Mouse (Mus musculus): ENCODE measurements around the gene Gm34653. TPM values are rescaled to one million over a fixed set of nuclear protein-coding genes. Genes with fewer than 3 reads are reported as not detected.

Gm34653 gene
- total RNA-seq, 2 experiments from 2014 or later = not detected

DNA sequence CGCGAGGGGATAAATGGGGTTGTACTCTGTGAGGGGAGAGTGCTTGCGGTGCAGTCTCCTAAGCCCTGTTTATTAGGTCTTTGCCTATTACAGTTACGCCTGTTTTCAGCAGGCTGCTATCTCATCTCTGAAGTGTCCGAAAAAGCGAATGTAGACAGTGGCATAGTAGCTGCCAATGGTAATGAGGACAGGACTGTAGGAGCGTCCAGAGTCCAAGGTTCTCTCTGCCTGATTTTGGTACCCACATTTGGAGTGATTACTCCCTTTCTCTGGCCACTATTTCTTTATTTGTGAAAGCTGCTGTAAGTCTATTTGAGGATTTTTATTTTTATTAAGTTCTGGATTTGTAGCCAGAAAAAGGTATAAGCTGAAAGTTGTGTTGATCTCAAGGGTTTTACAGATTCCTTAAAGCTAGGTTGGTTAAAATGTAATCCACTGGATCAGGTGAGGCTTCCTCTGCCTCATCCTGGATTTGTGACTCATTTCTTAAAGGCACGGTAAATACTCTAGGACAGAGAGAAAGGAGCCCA is 42.1 kb downstream of the Gm34653 start, which contains the start of gene Psmd5:
Gene Psmd5 (minus strand): TSS at position 153 of the 530 bp plus-strand sequence.
- intact Hi-C loops (cut with DNase I) = no loop called here

GRCm38 (mm10) chr2:34880054-34880453 is 47.2 kb downstream of the Gm34653 start:
- intact Hi-C loops (cut with DNase I) = no loop called here
- no peak for DNase-seq (ENCODE audit: low spot score)

More for the DNA sequence above, 42.1 kb downstream of the Gm34653 start, which contains the start of gene Psmd5:
- no peak for DNase-seq (ENCODE audit: low spot score)

DNA sequence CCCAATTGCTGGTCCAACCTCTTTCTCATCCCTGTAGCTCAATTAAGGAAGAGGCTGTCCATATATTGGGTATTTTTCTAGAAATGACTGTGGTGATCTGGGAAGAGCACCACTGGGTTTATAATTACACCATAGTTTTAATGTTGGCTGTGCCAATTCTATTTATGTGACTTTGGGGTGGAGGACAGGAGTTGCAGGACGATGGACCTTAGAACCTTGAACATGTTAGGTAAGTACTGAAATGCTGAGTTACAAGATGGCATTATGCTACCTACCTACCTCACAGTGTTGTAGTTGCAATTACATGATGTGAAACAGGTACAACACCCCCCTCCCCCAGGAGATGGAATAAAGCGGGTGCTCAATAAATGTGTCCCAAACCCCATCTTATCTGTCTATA is 50.0 kb downstream of the Gm34653 start:
- no peak for DNase-seq (ENCODE audit: low spot score)
- intact Hi-C loops (cut with DNase I) = no loop called here

DNA sequence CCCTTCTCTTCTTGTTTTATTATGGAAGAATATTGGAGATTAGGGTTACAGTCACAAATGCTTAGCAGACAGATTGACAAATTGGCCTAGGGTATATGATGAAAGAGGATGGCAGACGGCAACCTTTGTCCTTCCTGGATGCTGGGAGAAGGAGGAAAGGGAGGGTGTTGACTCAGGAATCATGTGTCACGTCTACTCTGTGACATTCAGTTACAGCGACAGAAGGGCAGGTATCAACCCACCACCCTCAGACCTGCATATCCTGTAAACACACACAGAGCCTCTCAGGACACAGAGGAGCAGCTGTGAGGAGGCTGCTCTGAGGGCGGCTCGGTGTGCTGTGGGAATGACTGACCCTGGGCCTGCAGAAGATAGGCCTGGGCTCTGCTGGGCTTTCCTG is 50.4 kb downstream of the Gm34653 start:
- DNase-seq (ENCODE audit: low spot score) = no peak
- intact Hi-C loops (cut with DNase I) = no loop called here

DNA sequence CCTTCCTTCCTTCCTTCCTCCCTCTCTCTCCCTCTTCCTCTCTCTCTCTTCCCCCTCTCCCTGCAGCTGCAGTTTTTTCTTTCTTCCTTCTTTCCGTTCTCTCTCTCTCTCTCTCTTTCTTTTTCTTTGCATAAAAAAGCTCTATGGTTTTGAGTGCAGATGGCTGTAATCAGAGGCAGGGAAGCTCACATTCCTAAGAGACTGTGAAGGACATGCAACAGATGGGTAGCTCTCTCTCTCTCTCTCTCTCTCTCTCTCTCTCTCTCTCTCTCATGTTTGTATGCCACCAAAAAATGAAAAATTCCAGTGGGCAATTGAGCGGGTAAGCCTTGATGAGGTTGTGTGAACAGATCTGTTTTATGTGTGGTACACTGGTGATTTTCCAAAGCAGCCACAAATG is 51.4 kb downstream of the Gm34653 start:
- intact Hi-C loops (cut with DNase I) = no loop called here

More for the DNA sequence above, 51.4 kb downstream of the Gm34653 start:
- no peak for DNase-seq (ENCODE audit: low spot score)

Other genes starting within 250 kb of the Gm34653 start
- 10 to 100 TPM; 35.6 to 38.0 TPM for gene Gapvd1, start 77.8 kb upstream of the Gm34653 start, total RNA-seq (2021)
- 100 to 1,000 TPM; 686 to 854 TPM for gene Hspa5, start 61.0 kb upstream of the Gm34653 start, total RNA-seq (2021)
- 10 to 100 TPM; 11.3 to 15.5 TPM for gene Rabepk, start 33.1 kb upstream of the Gm34653 start, total RNA-seq (2021)
- gene Fbxw2, start 6.7 kb upstream of the Gm34653 start, total RNA-seq (2021) = 10 to 100 TPM; 41.9 to 45.2 TPM
- gene Cutal, start 41.4 kb downstream of the Gm34653 start, total RNA-seq (2021) = under 1 TPM; 0.57 to 0.98 TPM
- 10 to 100 TPM; 11.9 to 16.3 TPM for gene Psmd5, start 42.0 kb downstream of the Gm34653 start, total RNA-seq (2021)
- gene Phf19, start 81.0 kb downstream of the Gm34653 start, total RNA-seq (2021) = 1 to 10 TPM in 1 of 2 experiments, under 1 TPM in 1; 0.70 to 1.1 TPM
- 1 to 10 TPM; 1.0 to 1.3 TPM for gene Traf1, start 128.8 kb downstream of the Gm34653 start, total RNA-seq (2021)
- gene Hc, start 228.4 kb downstream of the Gm34653 start, total RNA-seq (2021) = not detected

Data from heart, postnatal 25 days (tissue).